20 mouse cellular contexts compared by ENCODE assay signal in the genomic region with DNA sequence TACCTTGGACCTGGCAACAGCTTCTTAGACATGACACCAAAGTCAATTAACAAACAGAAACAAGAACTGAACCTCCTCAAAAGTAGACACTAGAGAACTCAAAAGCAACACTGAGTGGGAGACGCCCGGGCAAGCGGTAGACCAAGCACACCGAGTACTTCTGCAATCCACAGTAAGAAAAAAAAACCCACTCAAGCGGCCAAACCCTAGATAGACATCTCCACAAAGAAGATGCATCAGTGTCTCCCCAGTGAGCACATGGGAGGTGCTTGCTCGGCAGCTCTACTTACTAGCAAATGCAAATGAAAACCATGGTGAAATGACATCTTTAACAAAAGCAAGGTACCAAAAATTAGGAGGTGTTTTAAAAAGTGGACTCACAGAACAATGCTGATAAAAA.
DNase-seq lines count a peak whose midpoint lies in the region; ATAC-seq and TF ChIP-seq lines count a peak whose summit lies in the region.
"Had no signal": no experiment of that assay in that cellular context is flagged by ENCODE, and none has a peak within 500 bp of the region (broad histone marks: within the 10 kb centered on the region; RNA-seq: fewer than 3 reads in every experiment).

No protein-coding gene starts in this region.

- H3K9me3 ChIP-seq in lung, postnatal 0 days (ENCODE audit: low read length), result no peaks in the 10 kb centered on the region
- H3K9me3 ChIP-seq: embryonic facial prominence, embryonic 13.5 days; heart, embryonic 10.5 days; liver, embryonic 13.5 days; midbrain, embryonic 12.5 days had no signal

- H3K27ac ChIP-seq in lung, postnatal 0 days (ENCODE audit: low read length), result no peak overlapping the region
- H3K27ac ChIP-seq: embryonic facial prominence, embryonic 13.5 days; heart, embryonic 10.5 days; layer of hippocampus, adult 2 months; liver, embryonic 13.5 days; midbrain, embryonic 12.5 days had no signal

- DNase-seq in lung, postnatal 25 days (ENCODE audit: low spot score), result peak; percentile 10
- DNase-seq in lung, postnatal 0 days (ENCODE audit: low spot score), result no peak
- peak; percentile 19 for DNase-seq in T-cell, adult 2 months (ENCODE audit: low spot score)
- no peak for DNase-seq in Muller cell, postnatal 12 days (ENCODE audit: inconsistent ontology term)
- DNase-seq in spleen, postnatal 14 days (ENCODE audit: low spot score in 2 of 2), result no peak
- DNase-seq: cerebellum, adult 8-10 months; gastrocnemius, postnatal 25 days; heart, postnatal 36 days; left cerebral cortex, postnatal 4 days; liver, embryonic 13.5 days; lung, postnatal 14 days; right cerebral cortex, postnatal 4 days had no signal

- no peak overlapping the region for H3K4me2 ChIP-seq in lung, postnatal 0 days (replicated peaks; ENCODE audit: low read depth, low read length)
- H3K4me2 ChIP-seq: embryonic facial prominence, embryonic 13.5 days; liver, embryonic 13.5 days; midbrain, embryonic 12.5 days had no signal

- WGBS in lung, postnatal 0 days, result 74% methylated on average over 6 of the region's 6 CpGs

- ATAC-seq in lung, postnatal 0 days, result no peak
- peak; percentile 31 for ATAC-seq in CD4-positive, CD25-positive, alpha-beta regulatory T cell, adult 4 months
- peak; percentile 50 for ATAC-seq in megakaryocyte progenitor cell, adult 5-6 weeks (replicated peaks; ENCODE audit: poor library complexity)
- ATAC-seq: hindbrain, embryonic 16.5 days; intestine, postnatal 0 days had no signal

- H3K4me1 ChIP-seq in lung, postnatal 0 days (ENCODE audit: insufficient read depth, low read depth, low read length), result peaks cover 20% of the 10 kb centered on the region; the same call in 1 of the 2 replicates

- no peaks in the 10 kb centered on the region for H3K27me3 ChIP-seq in lung, postnatal 0 days (replicated peaks; ENCODE audit: insufficient read depth, low read length)
- H3K27me3 ChIP-seq: embryonic facial prominence, embryonic 13.5 days; liver, embryonic 13.5 days; midbrain, embryonic 12.5 days had no signal

- no peak overlapping the region for H3K9ac ChIP-seq in lung, postnatal 0 days (replicated peaks; ENCODE audit: low read depth)
- H3K9ac ChIP-seq: embryonic facial prominence, embryonic 13.5 days; liver, embryonic 13.5 days; midbrain, embryonic 12.5 days had no signal

- no peaks in the 10 kb centered on the region for H3K36me3 ChIP-seq in lung, postnatal 0 days (ENCODE audit: insufficient read depth, low read length)
- H3K36me3 ChIP-seq: heart, embryonic 10.5 days; liver, embryonic 13.5 days; midbrain, embryonic 12.5 days had no signal

- no peak for TF ChIP-seq CTCF in lung, postnatal 0 days (IDR thresholded peaks at IDR 0.05)

- H3K4me3 ChIP-seq in lung, postnatal 0 days (ENCODE audit: low read depth, low read length), result no peak overlapping the region
- H3K4me3 ChIP-seq: embryonic facial prominence, embryonic 13.5 days; heart, embryonic 10.5 days; layer of hippocampus, adult 2 months; liver, embryonic 13.5 days; midbrain, embryonic 12.5 days had no signal

- no peak for TF ChIP-seq EP300 in lung, postnatal 0 days (IDR thresholded peaks at IDR 0.05)

Comparison
In these comparisons a context has a peak if more than half of its experiments do, and no peak if none do; other contexts are left out.
1. DNase-seq: peak in lung, postnatal 25 days (single experiment) and T-cell, adult 2 months (single experiment); none in lung, postnatal 0 days (single experiment), Muller cell, postnatal 12 days (single experiment) and spleen, postnatal 14 days (0 of 2).